Mouse (Mus musculus): ENCODE measurements around the gene Rrp12. TPM values are rescaled to one million over a fixed set of nuclear protein-coding genes. Genes with fewer than 3 reads are reported as not detected.
A peak's percentile ranks its signal among the peaks of the same experiment; 100 is the strongest.

Gene Rrp12
- polyA plus RNA-seq, 1 experiment, result 7.0 TPM

- H3K4me3 ChIP-seq (ENCODE audit: extremely low read depth, insufficient read depth, insufficient read length), result no peak overlapping the region
- no peaks in the 10 kb centered on the region for H3K27me3 ChIP-seq (ENCODE audit: control insufficient read depth, insufficient read depth, low read length)
- H3K27ac ChIP-seq (ENCODE audit: insufficient read depth, low read length), result no peak overlapping the region
- 64% methylated on average over 6 of the region's 6 CpGs for WGBS
- DNase-seq (ENCODE audit: low read depth in 1 of 2, low spot score in 2 of 2), result no peak
- H3K4me1 ChIP-seq (ENCODE audit: control insufficient read depth, insufficient read depth, insufficient read length), result no peaks in the 10 kb centered on the region
- no peak for TF ChIP-seq CTCF (IDR thresholded peaks at IDR 0.05; ENCODE audit: extremely low read depth, insufficient read depth, insufficient read length, insufficient replicate concordance)
- TF ChIP-seq POLR2A (IDR thresholded peaks at IDR 0.05; ENCODE audit: low read depth, low read length), result no peak
- no peaks in the 10 kb centered on the region for H3K36me3 ChIP-seq (ENCODE audit: control insufficient read depth, insufficient read depth, low read length)
These were observed 10.5 kb upstream of the Rrp12 start for GRCm38 (mm10) chr19:41906311-41907078.

- H3K4me1 ChIP-seq (ENCODE audit: control insufficient read depth, insufficient read depth, insufficient read length), result peaks cover 4% of the 10 kb centered on the region; the same call in 1 of the 2 replicates
- H3K27ac ChIP-seq (ENCODE audit: insufficient read depth, low read length), result no peak overlapping the region
- no peak for DNase-seq (ENCODE audit: low read depth in 1 of 2, low spot score in 2 of 2)
- 88% methylated on average over 2 of the region's 2 CpGs for WGBS
- H3K4me3 ChIP-seq (ENCODE audit: extremely low read depth, insufficient read depth, insufficient read length), result no peak overlapping the region
- TF ChIP-seq CTCF (IDR thresholded peaks at IDR 0.05; ENCODE audit: extremely low read depth, insufficient read depth, insufficient read length, insufficient replicate concordance) (no peak), POLR2A (IDR thresholded peaks at IDR 0.05; ENCODE audit: low read depth, low read length) (no peak)
- no peaks in the 10 kb centered on the region for H3K27me3 ChIP-seq (ENCODE audit: control insufficient read depth, insufficient read depth, low read length)
- no peaks in the 10 kb centered on the region for H3K36me3 ChIP-seq (ENCODE audit: control insufficient read depth, insufficient read depth, low read length)
These were observed 9.3 kb upstream of the Rrp12 start for GRCm38 (mm10) chr19:41905246-41905645.

GRCm38 (mm10) chr19:41902848-41903593 is 7.0 kb upstream of the Rrp12 start:
- Histone ChIP-seq H3K27ac (ENCODE audit: insufficient read depth, low read length) (no peak overlapping the region), H3K27me3 (ENCODE audit: control insufficient read depth, insufficient read depth, low read length) (no peaks in the 10 kb centered on the region), H3K4me1 (ENCODE audit: control insufficient read depth, insufficient read depth, insufficient read length) (peaks cover 6% of the 10 kb centered on the region; the same call in 1 of the 2 replicates), H3K36me3 (ENCODE audit: control insufficient read depth, insufficient read depth, low read length) (no peaks in the 10 kb centered on the region), H3K4me3 (ENCODE audit: extremely low read depth, insufficient read depth, insufficient read length) (no peak overlapping the region)
- 30% methylated on average over 10 of the region's 10 CpGs for WGBS
- DNase-seq (ENCODE audit: low read depth in 1 of 2, low spot score in 2 of 2), result no peak
- TF ChIP-seq CTCF (IDR thresholded peaks at IDR 0.05; ENCODE audit: extremely low read depth, insufficient read depth, insufficient read length, insufficient replicate concordance) (no peak), POLR2A (IDR thresholded peaks at IDR 0.05; ENCODE audit: low read depth, low read length) (no peak)

GRCm38 (mm10) chr19:41901696-41902095 is 5.7 kb upstream of the Rrp12 start:
- 53% methylated on average over 2 of the region's 2 CpGs for WGBS
- no peaks in the 10 kb centered on the region for H3K27me3 ChIP-seq (ENCODE audit: control insufficient read depth, insufficient read depth, low read length)
- H3K4me3 ChIP-seq (ENCODE audit: extremely low read depth, insufficient read depth, insufficient read length), result no peak overlapping the region
- TF ChIP-seq POLR2A (IDR thresholded peaks at IDR 0.05; ENCODE audit: low read depth, low read length) (no peak), CTCF (IDR thresholded peaks at IDR 0.05; ENCODE audit: extremely low read depth, insufficient read depth, insufficient read length, insufficient replicate concordance) (no peak)
- DNase-seq (ENCODE audit: low read depth in 1 of 2, low spot score in 2 of 2), result no peak
- no peak overlapping the region for H3K27ac ChIP-seq (ENCODE audit: insufficient read depth, low read length)
- H3K4me1 ChIP-seq (ENCODE audit: control insufficient read depth, insufficient read depth, insufficient read length), result peaks cover 6% of the 10 kb centered on the region; the same call in 1 of the 2 replicates
- no peaks in the 10 kb centered on the region for H3K36me3 ChIP-seq (ENCODE audit: control insufficient read depth, insufficient read depth, low read length)

- no peak overlapping the region for H3K4me3 ChIP-seq (ENCODE audit: extremely low read depth, insufficient read depth, insufficient read length)
- TF ChIP-seq POLR2A (IDR thresholded peaks at IDR 0.05; ENCODE audit: low read depth, low read length), result no peak
- no peak for TF ChIP-seq CTCF (IDR thresholded peaks at IDR 0.05; ENCODE audit: extremely low read depth, insufficient read depth, insufficient read length, insufficient replicate concordance)
- H3K27ac ChIP-seq (ENCODE audit: insufficient read depth, low read length), result no peak overlapping the region; the same call in 1 of the 2 replicates
- WGBS, result 26% methylated on average over 8 of the region's 8 CpGs
- H3K27me3 ChIP-seq (ENCODE audit: control insufficient read depth, insufficient read depth, low read length), result no peaks in the 10 kb centered on the region
- peaks cover 6% of the 10 kb centered on the region; the same call in 1 of the 2 replicates for H3K4me1 ChIP-seq (ENCODE audit: control insufficient read depth, insufficient read depth, insufficient read length)
- no peak for DNase-seq (ENCODE audit: low read depth in 1 of 2, low spot score in 2 of 2)
- H3K36me3 ChIP-seq (ENCODE audit: control insufficient read depth, insufficient read depth, low read length), result no peaks in the 10 kb centered on the region
These were observed 4.6 kb upstream of the Rrp12 start for GRCm38 (mm10) chr19:41900495-41901090.

GRCm38 (mm10) chr19:41898860-41899259 is 2.9 kb upstream of the Rrp12 start:
- peaks cover 9% of the 10 kb centered on the region; the same call in 1 of the 2 replicates for H3K4me1 ChIP-seq (ENCODE audit: control insufficient read depth, insufficient read depth, insufficient read length)
- WGBS, result 66% methylated on average over 4 of the region's 4 CpGs

More at GRCm38 (mm10) chr19:41898860-41899259, 2.9 kb upstream of the Rrp12 start:
- Histone ChIP-seq H3K27me3 (ENCODE audit: control insufficient read depth, insufficient read depth, low read length) (no peaks in the 10 kb centered on the region), H3K4me3 (ENCODE audit: extremely low read depth, insufficient read depth, insufficient read length) (no peak overlapping the region), H3K27ac (ENCODE audit: insufficient read depth, low read length) (no peak overlapping the region), H3K36me3 (ENCODE audit: control insufficient read depth, insufficient read depth, low read length) (no peaks in the 10 kb centered on the region)
- TF ChIP-seq POLR2A (IDR thresholded peaks at IDR 0.05; ENCODE audit: low read depth, low read length) (no peak), CTCF (IDR thresholded peaks at IDR 0.05; ENCODE audit: extremely low read depth, insufficient read depth, insufficient read length, insufficient replicate concordance) (peak; percentile 0; the same call in 1 of the 2 replicates)
- no peak for DNase-seq (ENCODE audit: low read depth in 1 of 2, low spot score in 2 of 2)
